Mouse (Mus musculus): Measurements from ENCODE around the gene Tcf3.
A peak's percentile ranks its signal among the peaks of the same experiment; 100 is the strongest.

The Tcf3 gene

DNA sequence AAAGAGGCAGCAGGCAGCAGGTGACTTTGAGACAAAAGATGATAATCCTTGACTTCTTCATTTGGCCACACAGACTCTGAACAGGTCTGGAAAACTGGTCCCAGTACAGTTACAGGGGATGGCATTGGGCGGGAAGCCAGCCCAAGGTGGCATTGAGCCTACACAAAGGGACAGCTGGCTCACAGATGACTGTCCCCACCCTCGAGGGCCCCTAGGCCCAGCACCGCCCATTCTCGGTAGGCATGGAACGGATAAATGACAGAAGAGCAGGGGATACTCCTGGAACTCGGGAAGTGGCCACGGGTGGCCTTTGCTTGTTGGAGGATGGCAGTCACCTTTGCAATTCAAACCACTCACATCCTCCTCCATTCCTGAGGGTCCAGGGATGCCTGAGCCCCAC is 48.1 kb downstream of the Tcf3 start:
- peak; percentile 66 for DNase-seq

DNA sequence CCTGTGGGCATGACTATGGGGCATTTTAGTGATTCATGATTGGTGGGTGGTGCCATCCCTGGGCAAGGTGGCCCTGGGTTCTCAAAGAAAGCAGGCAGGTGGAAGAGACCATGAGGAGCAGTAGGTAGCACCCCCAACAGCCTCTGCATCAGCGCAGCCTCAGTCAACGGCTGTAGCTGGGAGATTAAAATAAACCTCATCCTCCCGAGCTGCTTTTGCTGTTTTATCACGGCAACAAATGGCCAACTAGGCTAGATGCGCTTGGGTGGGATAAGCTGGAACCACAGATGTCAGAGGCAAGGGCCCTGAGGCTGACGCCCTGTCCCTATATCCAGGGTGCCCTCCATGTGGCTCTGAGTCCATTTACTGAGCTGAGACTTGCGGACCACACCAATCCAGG is 48.7 kb downstream of the Tcf3 start:
- DNase-seq: no peak

DNA sequence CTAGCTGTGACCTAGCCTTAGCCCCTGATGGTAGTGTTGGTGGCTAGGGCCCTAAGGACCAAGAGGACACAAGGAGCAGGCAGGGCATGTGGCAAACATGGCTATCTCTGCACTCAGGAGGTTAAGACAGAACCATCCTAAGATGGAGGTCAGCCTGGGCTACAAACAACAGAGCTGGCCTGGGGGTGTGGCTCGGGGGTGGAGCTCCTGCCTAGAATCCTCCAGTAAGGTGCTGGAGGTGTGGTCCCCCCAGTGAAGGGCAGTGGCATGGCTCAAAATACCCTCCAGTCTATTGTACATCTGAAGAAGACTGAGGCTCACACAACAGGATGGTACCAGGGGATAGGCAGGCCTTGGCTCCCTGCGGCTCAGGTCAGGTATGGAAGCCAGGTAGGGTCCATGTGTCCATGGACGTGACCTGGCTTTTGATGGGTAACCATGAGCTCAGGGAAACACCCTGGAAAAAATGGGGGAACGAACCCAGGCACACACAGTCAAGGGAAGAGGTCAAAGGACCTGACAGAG is 49.3 kb downstream of the Tcf3 start:
- peak; percentile 61 for DNase-seq

DNA sequence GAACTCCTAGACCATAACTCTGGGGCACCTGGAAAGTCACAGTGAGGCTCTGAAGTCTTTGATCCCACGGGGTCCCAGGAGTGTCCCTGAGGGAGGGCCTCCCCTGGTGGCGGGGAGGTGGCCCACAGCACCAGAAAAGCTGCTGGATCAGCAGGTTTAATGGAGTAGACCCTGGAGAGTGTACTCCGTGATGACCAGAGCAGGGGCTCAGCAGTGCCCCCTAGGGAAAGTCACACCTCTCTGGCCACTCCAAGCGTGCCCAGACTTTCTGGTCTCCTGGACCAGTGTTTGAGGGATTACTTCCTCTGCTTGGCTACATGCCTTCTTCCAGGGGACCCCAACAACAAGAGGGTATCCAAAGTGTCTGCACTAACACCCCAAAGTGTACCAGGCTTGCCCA is 50.0 kb downstream of the Tcf3 start:
- DNase-seq: peak; percentile 57

DNA sequence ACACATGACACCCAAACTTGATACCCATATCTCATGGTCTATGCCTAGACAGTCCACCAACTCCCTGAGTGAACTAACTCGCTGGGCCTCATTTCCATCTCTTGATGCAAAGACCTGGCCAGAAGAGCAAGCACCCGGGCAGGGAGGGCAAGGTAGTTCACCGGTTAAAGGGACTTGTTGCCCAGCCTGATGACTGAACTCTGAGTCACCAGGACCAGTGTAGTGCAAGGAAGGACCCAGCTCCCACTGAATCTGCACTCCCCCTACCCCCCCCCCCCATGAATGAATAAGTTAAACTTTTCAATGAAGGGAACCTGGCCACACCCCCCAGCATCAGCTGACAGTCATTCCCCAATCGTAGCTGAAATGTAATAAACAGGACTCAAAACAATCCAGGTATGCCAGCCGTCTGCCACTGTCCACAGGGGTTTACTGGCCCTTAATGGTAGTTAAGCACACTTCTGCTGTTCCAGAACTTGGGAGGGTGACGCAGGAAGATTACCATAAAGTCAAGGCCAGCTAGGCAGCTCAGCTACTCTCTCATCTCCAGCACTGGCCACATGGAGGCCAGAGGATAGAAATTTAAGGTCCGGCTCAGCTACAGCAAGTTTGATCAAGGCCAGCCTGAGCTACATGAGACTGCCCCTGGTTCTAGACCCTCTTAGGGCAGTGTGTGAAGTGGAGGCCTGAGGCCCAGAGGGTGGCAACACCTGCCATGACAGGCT is 50.6 kb downstream of the Tcf3 start:
- no peak for DNase-seq

DNA sequence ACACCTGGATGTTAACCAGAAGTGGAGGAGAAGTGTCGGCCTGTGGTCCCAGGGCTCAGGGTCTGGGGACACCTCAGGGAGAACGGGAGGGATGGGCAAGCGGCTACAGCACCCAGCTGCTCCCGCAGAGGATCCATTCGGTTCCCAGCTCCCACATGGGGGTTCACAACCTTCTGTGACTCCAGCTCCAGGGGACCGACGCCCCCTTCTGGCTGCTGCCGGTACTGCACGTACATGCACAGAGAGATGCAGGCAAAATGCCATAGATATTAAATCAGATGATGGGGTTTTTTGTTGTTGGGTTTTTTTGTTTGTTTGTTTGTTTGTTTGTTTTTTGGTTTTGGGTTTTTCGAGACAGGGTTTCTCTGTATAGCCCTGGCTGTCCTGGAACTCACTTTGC is 55.7 kb downstream of the Tcf3 start:
- DNase-seq: no peak

DNA sequence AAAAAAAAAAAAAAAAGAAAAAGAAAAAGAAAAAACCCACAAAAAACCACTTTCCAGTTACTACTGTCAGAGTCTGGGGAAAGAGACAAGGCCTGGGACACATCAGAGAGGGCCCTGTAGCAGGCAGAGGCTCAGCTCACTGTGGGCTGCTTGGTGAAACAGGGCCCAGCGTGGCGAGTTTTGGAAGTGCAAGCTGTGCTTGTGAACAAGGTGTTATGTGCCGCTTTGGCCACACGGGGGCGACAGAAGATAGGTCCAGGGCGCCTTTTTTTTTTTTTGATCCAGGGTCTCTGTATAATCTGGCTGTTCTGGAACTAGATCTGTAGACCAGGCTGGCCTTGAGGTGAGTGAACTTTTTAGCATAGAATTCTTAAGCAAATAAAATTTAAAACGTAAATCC is 57.3 kb downstream of the Tcf3 start:
- peak; percentile 89 for DNase-seq

DNA sequence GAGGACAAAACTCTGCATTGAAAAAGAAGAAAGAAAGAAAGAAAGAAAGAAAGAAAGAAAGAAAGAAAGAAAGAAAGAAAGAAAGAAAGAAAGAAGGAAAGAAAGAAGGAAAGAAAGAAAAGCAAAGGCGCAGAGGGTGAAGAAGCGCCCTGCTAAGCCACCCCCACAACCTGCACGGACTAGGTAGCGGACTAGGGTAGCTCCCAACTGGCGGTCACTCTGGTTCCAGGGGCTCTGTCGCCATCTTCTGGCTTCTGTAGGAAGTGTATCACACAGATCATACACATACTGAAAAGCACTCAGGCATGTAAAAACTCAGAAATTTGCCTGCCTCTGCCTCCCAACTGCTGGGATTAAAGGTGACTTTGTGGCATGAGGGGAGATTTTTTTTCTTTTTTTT is 59.4 kb downstream of the Tcf3 start:
- DNase-seq: peak; percentile 86

DNA sequence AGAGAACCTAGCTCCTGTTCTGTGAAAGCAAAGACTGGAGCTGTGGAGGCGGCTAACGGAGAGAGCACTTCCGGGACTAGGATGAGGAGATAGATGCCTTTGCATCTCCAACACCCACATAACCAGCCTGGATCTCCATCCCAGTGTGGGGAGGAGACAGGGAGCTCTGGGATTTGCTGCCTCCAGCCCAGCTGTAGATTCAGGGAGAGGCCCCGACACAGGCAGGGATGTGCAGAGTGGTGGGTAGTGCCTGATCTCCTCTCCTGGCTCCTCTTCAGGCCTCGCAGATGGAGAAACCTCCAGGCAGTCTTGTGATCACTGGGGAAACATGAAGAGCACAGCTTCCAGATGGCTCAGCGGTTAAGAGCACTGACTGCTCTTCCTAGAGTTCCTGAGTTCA is 60.7 kb downstream of the Tcf3 start:
- no peak for DNase-seq

DNA sequence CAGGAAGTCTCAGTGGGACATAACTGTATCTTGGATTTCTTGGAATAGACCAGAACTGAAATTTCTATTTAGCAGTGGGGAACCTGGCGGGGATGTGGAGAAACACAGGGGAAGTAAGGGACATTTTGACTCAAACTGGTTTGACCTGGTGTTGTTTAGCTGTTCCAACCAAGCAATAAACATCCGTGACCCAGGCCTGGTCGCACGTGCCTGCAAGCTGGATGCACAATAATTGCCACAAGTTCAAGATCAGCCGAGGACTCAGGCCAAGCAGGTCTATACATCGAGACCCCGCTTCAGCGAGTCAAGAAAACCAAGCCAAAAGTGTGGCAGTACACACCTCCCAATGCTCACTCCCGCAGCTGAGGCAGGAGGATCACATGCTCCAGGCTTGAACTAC is 61.5 kb downstream of the Tcf3 start:
- no peak for DNase-seq

DNA sequence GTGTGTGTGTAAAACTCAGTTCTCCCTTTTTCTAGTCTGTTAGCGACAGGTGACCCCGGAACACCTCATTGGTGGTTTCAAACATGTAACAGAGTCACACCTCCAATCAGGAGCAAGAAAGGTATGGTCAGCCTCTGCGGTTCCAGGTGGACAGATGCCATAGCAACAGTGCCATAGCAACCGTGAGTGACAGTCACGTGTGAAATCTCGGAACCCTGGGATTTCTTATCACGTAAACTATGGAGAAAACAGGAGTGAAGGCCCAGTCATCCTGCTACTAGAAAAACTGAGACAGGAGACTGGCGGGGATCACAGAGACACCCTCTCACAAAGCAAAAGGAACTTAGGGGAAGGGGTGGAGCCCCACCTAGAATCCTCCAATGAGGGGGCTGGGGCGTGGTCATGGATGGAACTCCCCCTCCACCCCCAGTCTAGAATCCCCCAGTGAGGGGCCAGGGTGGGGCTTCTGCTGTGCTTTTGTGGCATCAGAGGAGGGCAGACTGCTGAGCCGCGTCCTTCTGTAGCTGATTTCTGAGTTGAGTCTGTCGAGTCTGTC is 62.0 kb downstream of the Tcf3 start:
- DNase-seq: peak; percentile 82

DNA sequence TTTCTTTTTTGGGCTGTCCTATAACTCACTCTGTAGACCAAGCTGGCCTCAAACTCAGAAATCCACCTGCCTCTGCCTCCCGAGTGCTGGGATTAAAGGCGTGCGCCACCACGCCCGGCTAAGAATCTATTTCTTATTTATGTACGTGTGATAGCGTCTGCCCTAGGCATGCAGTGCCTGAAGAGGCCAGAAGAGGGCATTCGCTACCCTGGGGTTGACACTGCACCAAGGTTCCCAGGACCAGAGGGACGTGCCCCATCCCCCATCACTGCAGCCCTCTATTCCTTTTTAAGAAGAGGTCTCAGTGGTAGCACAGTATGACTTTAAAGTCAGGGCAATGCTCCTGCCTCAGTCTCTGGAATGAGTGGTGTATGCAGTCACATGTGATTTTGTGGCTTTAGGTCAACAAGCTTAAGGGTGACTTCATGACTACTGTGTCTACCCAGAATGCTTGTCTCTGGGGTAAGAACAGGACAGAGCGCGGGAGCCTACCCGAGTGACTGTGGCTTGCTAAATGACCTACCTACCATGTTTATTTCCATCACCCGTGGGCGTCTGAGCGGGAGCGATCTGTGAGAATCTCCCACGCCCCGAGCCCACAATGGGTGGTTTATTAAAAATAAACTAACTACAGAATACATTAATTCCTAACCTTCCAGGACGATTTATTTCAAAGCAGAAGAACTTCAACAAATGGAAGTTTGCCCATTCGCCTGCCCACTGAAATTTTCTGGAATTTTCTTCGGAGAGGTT is 63.3 kb downstream of the Tcf3 start:
- DNase-seq: no peak

DNA sequence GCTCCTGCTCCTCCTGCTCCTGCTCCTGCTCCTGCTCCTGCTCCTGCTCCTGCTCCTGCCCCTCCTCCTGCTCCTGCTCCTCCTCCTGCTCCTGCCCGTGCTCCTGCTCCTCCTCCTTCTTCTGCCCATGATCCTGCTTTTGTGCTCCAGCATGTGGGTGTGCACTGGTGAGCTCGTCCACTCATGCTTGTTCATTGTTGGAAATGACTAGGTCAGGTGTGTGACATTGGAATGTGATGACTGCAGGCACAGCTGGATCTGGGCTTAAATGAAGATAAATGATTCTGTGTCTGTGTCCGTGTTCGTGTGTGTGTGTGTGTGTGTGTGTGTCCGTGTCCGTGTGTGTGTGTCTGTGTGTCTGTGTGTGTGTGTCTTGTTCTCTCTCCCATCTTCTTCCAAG is 65.1 kb downstream of the Tcf3 start:
- DNase-seq: no peak

DNA sequence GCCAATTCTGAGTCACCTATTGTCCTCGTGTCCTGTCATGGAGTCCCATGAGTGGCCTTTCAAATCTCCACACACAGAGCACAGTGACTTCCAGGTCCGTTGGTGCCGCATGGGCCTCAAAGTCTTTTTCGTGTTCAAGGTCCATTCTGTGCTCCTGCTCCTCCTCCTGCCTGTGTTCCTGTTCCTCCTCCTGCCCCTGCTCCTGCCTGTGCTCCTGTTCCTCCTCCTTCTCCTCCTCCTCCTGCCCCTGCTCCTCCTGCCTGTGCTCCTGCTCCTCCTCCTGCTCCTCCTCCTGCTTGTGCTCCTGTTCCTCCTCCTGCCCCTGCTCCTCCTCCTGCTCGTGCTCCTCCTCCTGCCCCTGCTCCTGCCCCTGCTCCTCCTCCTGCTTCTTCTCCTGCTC is 65.5 kb downstream of the Tcf3 start:
- no peak for DNase-seq

DNA sequence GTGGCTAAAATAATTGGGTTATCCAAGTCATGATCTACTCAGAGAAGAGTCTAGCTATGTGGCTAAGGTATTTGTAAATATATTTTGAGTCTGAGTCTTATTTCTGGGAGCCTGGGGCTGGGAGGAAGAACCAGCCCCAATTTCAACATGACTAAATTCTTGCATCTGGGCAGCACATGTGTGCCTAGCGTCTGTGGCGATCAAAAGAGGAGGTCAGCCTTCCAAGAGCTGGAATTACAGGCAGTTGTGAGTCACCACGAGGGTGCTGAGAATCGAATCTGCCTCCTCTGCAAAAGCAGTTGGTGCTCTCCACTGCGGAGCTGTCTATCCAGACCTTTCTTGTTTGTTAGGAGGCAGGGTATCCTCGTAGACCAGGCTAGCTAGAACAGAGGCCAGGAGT is 67.7 kb downstream of the Tcf3 start:
- DNase-seq: no peak

DNA sequence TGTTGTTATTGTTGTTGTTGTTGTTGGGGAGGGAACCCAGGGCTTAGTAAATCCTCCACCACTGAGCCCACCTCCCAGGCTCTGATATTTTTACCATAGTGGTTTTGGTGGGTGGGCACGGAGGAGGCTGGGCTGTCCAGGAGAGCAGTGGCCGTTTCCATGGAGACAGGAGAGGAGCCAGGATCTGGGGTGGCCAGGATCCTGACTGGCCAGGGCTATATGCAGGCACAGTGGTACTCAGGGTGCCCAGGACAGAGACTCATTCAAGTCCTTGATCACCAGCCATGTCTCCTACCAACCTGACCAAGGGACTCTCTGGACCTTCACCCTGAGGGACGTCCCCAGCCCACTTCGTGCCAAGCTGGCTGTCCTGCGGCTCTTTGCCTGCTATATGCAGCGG is 69.7 kb downstream of the Tcf3 start:
- DNase-seq: no peak

All from cerebellum, adult 9-11 months (tissue).